Mouse (Mus musculus) hindbrain, embryonic 12.5 days (tissue): Measurements from ENCODE around the gene Syngr1. TPM values are rescaled to one million over a fixed set of nuclear protein-coding genes. Genes with fewer than 3 reads are reported as not detected.

Experiments
- ATAC-seq: fragments of 200-750 bp; cut with Nextera tagmentation; 2 replicates; pipeline ENCODE4 v1.8.0; 2017; ENCODE audit warnings: moderate TSS enrichment; ENCODE audit not compliant: low FRiP score
- H3K27ac ChIP-seq: fragments of 300-500 bp; sonication (generic); 2 replicates; pipeline ENCODE4 v1.5.1; 2016; ENCODE audit warnings: mild to moderate bottlenecking
- H3K27me3 ChIP-seq: fragments of 300-500 bp; sonication (generic); 2 replicates; pipeline ENCODE4 v1.6.1; 2016; ENCODE audit warnings: mild to moderate bottlenecking
- H3K36me3 ChIP-seq: fragments of 300-500 bp; sonication (generic); 2 replicates; pipeline ENCODE4 v1.6.1; 2016; ENCODE audit warnings: mild to moderate bottlenecking
- H3K4me1 ChIP-seq: fragments of 300-500 bp; sonication (generic); 2 replicates; pipeline ENCODE4 v1.6.1; 2016
- H3K4me2 ChIP-seq: fragments of 300-500 bp; sonication (generic); replicated peaks from 2 replicates; pipeline ENCODE4 v1.6.1; 2016; ENCODE audit warnings: mild to moderate bottlenecking
- H3K4me3 ChIP-seq: fragments of 300-500 bp; sonication (generic); 2 replicates; pipeline ENCODE4 v1.5.1; 2016; ENCODE audit warnings: mild to moderate bottlenecking
- H3K9ac ChIP-seq: fragments of 300-500 bp; sonication (generic); 2 replicates; pipeline ENCODE4 v1.6.1; 2016; ENCODE audit warnings: mild to moderate bottlenecking, moderate library complexity
- H3K9me3 ChIP-seq: fragments of 300-500 bp; sonication (generic); replicated peaks from 2 replicates; pipeline ENCODE4 v1.6.1; 2016; ENCODE audit warnings: mild to moderate bottlenecking
- WGBS: fragments of 180-500 bp; shearing (Covaris S2); methylation state at CpG from one replicate; pipeline ENCODE4 v1.1.7; 2016; 5-methylcytosine and 5-hydroxymethylcytosine counted together
- polyA plus RNA-seq: library from polyadenylated mRNA; unstranded; fragments of >200 nt; fragmentation: Nextera tagmentation; extraction: Ambion mirVana; gene quantifications from 2 replicates; pipeline ENCODE4 v1.2.1, GENCODE M21; 2016

The Syngr1 gene
- polyA plus RNA-seq, 1 experiment from 2014 or later = 14.3 TPM

DNA sequence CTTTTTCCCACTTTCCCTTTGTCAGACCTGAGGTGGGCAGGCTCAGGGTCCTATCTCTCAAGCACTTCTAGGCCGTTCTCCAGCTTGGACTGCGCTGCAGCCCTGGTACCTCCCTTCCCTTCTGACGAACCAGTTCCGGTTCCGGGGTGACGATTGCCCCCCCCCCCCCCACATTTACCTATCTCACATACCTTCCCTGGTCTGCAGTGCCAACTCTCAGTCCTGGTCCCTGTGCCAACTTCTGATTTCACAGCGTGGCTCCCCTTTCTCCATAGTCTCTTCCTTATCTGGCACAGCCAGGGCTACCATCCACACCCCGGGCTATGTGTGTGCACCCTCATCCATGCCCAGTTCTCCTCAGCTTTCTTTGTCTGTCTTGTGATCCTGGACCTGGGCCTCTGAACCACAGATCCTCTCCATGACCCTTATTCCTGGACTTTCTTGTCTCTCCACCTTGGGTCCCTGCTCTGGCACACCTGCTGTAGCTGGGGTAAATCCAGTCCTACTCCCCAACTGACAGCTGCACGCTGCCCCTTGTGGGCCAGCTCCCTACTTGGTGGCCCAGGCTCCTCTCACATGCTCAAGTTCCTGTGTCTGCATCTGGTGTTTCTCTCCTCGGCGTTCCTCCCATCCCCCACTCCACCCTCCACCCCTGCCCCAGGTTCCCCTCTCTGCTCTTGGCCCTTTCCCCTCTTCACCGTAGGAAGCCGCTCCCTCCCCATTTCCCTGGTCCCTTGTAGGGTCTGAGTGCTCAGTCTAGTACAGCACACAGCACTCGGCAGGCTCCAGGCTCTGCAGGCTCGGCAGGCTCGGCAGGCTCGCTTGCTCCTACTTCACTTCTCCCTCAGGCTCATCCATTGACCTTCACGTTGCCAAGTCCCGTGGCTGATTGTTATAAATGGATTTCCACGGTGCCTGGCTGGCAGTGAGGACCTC is 6.1 kb downstream of the Syngr1 start:
- no peaks in the 10 kb centered on the region for H3K9me3 ChIP-seq
- peak overlapping the region; percentile 41; the same call in 1 of the 2 replicates for H3K9ac ChIP-seq
- peaks cover 20% of the 10 kb centered on the region for H3K4me1 ChIP-seq
- H3K36me3 ChIP-seq = no peaks in the 10 kb centered on the region
- peaks cover 41% of the 10 kb centered on the region for H3K27me3 ChIP-seq
- no peak overlapping the region for H3K4me3 ChIP-seq
- H3K4me2 ChIP-seq = peak overlapping the region; percentile 31
- peak; percentile 71 for ATAC-seq
- WGBS = 26% methylated on average over 19 of the region's 20 CpGs
- H3K27ac ChIP-seq = 0 out of 2 replicates have a peak overlapping the region, but pooled peaks have one; percentile 8

DNA sequence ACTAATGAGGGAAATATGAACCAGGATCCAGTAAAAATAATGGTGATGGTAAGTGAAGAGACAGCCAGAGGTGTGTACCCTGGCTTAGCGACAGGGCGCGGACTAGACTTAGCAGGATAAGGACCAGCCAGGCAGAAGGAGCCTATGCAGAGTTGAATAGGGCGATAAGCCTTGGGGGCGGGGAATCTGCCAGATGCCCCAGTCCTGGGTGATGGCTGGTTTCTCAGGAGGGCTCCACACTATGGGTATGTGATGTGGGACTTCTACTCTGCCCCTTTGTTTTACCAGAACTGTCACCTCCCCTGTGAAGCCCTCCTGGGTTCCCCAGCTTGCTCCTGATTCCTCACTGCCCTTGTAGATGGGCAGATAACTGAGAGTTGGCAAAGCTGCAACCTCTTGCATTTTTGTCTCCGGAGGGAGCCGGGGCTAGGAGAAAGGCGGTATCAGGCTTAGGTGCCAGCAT is 6.9 kb downstream of the Syngr1 start:
- Histone ChIP-seq H3K9ac (0 out of 2 replicates have a peak overlapping the region, but pooled peaks have one; percentile 41), H3K36me3 (no peaks in the 10 kb centered on the region), H3K27me3 (peaks cover 32% of the 10 kb centered on the region), H3K4me3 (no peak overlapping the region), H3K4me2 (peak overlapping the region; percentile 31; the same call in 1 of the 2 replicates), H3K27ac (no peak overlapping the region), H3K4me1 (peaks cover 14% of the 10 kb centered on the region), H3K9me3 (no peaks in the 10 kb centered on the region)
- 0 out of 2 replicates have a peak, but pooled peaks have one; percentile 33 for ATAC-seq
- 38% methylated on average over 8 of the region's 8 CpGs for WGBS

- Histone ChIP-seq H3K9ac (no peak overlapping the region), H3K27me3 (peaks cover 26% of the 10 kb centered on the region), H3K4me2 (no peak overlapping the region), H3K9me3 (no peaks in the 10 kb centered on the region), H3K36me3 (no peaks in the 10 kb centered on the region), H3K27ac (no peak overlapping the region), H3K4me1 (peaks cover 14% of the 10 kb centered on the region), H3K4me3 (no peak overlapping the region)
- WGBS = 55% methylated on average over 9 of the region's 9 CpGs
- ATAC-seq = no peak
Observed at GRCm38 (mm10) chr15:80098809-80099208, 7.7 kb downstream of the Syngr1 start.

GRCm38 (mm10) chr15:80099477-80099876 is 8.3 kb downstream of the Syngr1 start:
- Histone ChIP-seq H3K27ac (no peak overlapping the region), H3K4me3 (no peak overlapping the region), H3K27me3 (peaks cover 20% of the 10 kb centered on the region; the same call in 1 of the 2 replicates), H3K36me3 (no peaks in the 10 kb centered on the region), H3K9ac (no peak overlapping the region), H3K9me3 (no peaks in the 10 kb centered on the region), H3K4me2 (no peak overlapping the region), H3K4me1 (peaks cover 14% of the 10 kb centered on the region)
- no peak for ATAC-seq
- WGBS = 81% methylated on average over 3 of the region's 3 CpGs

- H3K4me2 ChIP-seq = no peak overlapping the region
- H3K27me3 ChIP-seq = peaks cover 20% of the 10 kb centered on the region; the same call in 1 of the 2 replicates
- H3K9me3 ChIP-seq = no peaks in the 10 kb centered on the region
- no peak for ATAC-seq
- WGBS = 80% methylated on average over 3 of the region's 3 CpGs
- H3K4me1 ChIP-seq = peaks cover 14% of the 10 kb centered on the region
- no peaks in the 10 kb centered on the region for H3K36me3 ChIP-seq
- H3K9ac ChIP-seq = no peak overlapping the region
- H3K27ac ChIP-seq = no peak overlapping the region
- no peak overlapping the region for H3K4me3 ChIP-seq
Observed at GRCm38 (mm10) chr15:80100196-80100595, 9.1 kb downstream of the Syngr1 start.

- Histone ChIP-seq H3K27ac (no peak overlapping the region), H3K4me3 (no peak overlapping the region), H3K36me3 (no peaks in the 10 kb centered on the region), H3K9ac (no peak overlapping the region), H3K4me2 (no peak overlapping the region), H3K27me3 (peaks cover 20% of the 10 kb centered on the region; the same call in 1 of the 2 replicates), H3K4me1 (peaks cover 14% of the 10 kb centered on the region), H3K9me3 (no peaks in the 10 kb centered on the region)
- WGBS = 89% methylated on average over 10 of the region's 10 CpGs
- ATAC-seq = no peak
Observed at GRCm38 (mm10) chr15:80100871-80101270, 9.7 kb downstream of the Syngr1 start.

DNA sequence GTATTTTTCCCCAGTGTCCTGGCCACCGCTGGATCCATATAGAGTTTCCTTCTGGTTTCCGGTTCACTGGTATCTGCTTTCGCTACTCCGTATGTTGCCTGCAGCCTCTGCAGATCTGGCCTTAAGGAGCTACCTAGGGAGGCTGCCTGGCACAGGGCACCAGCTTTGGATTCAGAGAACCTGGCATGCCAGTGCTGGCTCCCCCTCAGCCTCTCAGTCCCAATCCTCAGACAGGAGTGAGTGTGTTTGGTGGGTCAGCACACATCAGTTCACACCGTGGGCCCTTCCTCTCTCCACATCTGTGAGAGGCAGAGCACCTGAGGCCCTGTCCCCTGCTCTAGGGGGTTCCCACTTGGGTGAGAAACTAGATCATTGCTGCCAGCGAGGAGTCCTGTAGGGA is 10.4 kb downstream of the Syngr1 start:
- Histone ChIP-seq H3K4me1 (peaks cover 14% of the 10 kb centered on the region), H3K36me3 (no peaks in the 10 kb centered on the region), H3K9me3 (no peaks in the 10 kb centered on the region), H3K4me3 (no peak overlapping the region), H3K9ac (no peak overlapping the region), H3K4me2 (no peak overlapping the region), H3K27ac (no peak overlapping the region), H3K27me3 (peaks cover 15% of the 10 kb centered on the region; the same call in 1 of the 2 replicates)
- ATAC-seq = no peak
- 84% methylated on average over 6 of the region's 6 CpGs for WGBS

DNA sequence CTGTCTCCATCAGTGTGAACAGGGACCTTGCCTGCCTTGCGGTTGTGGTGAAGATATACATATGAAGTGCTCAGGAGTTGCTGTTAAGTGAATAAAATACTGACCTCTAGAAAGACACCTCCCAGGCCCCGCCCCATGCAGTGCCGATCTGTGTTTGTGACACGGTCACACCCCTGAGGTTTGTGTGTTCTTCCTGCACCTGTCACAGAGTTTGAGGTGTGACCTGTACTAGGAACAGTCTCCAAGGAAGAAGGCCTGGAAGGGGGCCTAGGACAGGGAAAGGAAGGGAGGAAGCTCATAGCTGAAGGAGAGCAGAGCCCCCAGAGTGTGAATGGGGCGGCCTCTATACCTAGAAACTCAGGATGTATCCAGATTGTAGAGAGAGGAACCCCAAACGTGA is 11.4 kb downstream of the Syngr1 start:
- no peak for ATAC-seq
- Histone ChIP-seq H3K9me3 (no peaks in the 10 kb centered on the region), H3K4me2 (no peak overlapping the region), H3K36me3 (no peaks in the 10 kb centered on the region), H3K4me1 (peaks cover 8% of the 10 kb centered on the region), H3K27ac (no peak overlapping the region), H3K4me3 (no peak overlapping the region), H3K27me3 (0 out of 2 replicates have a peak, but pooled peaks cover 8% of the 10 kb centered on the region), H3K9ac (no peak overlapping the region)
- WGBS = 82% methylated on average over 6 of the region's 6 CpGs

GRCm38 (mm10) chr15:80105490-80106410 is 14.6 kb downstream of the Syngr1 start:
- Histone ChIP-seq H3K4me1 (0 out of 2 replicates have a peak, but pooled peaks cover 2% of the 10 kb centered on the region), H3K4me2 (no peak overlapping the region), H3K27ac (no peak overlapping the region), H3K9ac (no peak overlapping the region), H3K27me3 (no peaks in the 10 kb centered on the region), H3K4me3 (no peak overlapping the region), H3K9me3 (no peaks in the 10 kb centered on the region), H3K36me3 (no peaks in the 10 kb centered on the region)
- ATAC-seq = no peak
- WGBS = 72% methylated on average over 12 of the region's 12 CpGs

GRCm38 (mm10) chr15:80107143-80107542 is 16.0 kb downstream of the Syngr1 start:
- Histone ChIP-seq H3K9me3 (no peaks in the 10 kb centered on the region), H3K4me1 (no peaks in the 10 kb centered on the region), H3K4me3 (no peak overlapping the region), H3K4me2 (no peak overlapping the region), H3K27me3 (no peaks in the 10 kb centered on the region), H3K9ac (no peak overlapping the region), H3K36me3 (no peaks in the 10 kb centered on the region), H3K27ac (no peak overlapping the region)
- WGBS = 93% methylated on average over 8 of the region's 8 CpGs
- ATAC-seq = no peak

GRCm38 (mm10) chr15:80107575-80107974 is 16.4 kb downstream of the Syngr1 start:
- Histone ChIP-seq H3K4me1 (no peaks in the 10 kb centered on the region), H3K27me3 (no peaks in the 10 kb centered on the region), H3K4me3 (no peak overlapping the region), H3K9me3 (no peaks in the 10 kb centered on the region), H3K36me3 (no peaks in the 10 kb centered on the region), H3K9ac (no peak overlapping the region), H3K4me2 (no peak overlapping the region), H3K27ac (no peak overlapping the region)
- WGBS = 88% methylated on average over 3 of the region's 3 CpGs
- no peak for ATAC-seq

- Histone ChIP-seq H3K9ac (no peak overlapping the region), H3K27ac (no peak overlapping the region), H3K36me3 (no peaks in the 10 kb centered on the region), H3K27me3 (no peaks in the 10 kb centered on the region), H3K4me2 (no peak overlapping the region), H3K9me3 (no peaks in the 10 kb centered on the region), H3K4me1 (no peaks in the 10 kb centered on the region), H3K4me3 (no peak overlapping the region)
- whole genome bisulfite sequencing = 81% methylated on average over 12 of the region's 12 CpGs
- ATAC-seq = no peak
Observed at GRCm38 (mm10) chr15:80111436-80111835, 20.3 kb downstream of the Syngr1 start.
